Mouse (Mus musculus) frontal cortex, postnatal 36 days (tissue): ENCODE measurements at regions not wholly inside any gene's neighbourhood (a gene's known extent, or its start where the extent isn't known, plus 50 kb on each side); places are given as distances from the start of the nearest gene placed in this dataset.
"Not testable (repeated sequence)": the region's sequence is repeated elsewhere in the genome, so short reads cannot be mapped to it uniquely, and the experiment has no call there.

ENCODE experiments used
- DNase-seq, 2 experiments: peaks; one replicate each; pipeline ENCODE4 v3.0.0; 2022; ENCODE audit warnings: low spot score in 2 of 2

DNA sequence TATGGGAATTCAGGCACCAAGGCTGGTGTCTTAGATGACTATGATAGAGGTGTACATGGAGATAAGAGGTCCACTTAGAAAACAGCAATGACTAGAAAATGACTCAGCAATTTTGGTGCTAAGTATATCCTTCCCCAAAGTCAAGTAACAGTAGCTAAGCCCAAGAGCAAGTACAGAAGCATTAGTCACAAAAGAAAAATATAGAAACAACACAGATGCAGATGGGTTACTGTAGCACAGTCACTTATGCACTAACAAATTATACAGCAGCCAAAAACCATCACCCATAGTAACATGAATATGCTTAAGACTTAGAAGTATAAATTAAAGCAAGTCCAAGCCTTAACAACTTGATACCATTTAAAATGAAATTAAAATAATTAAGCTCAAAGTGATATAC is 378.5 kb upstream of the Meis2 start:
- no peak for DNase-seq

DNA sequence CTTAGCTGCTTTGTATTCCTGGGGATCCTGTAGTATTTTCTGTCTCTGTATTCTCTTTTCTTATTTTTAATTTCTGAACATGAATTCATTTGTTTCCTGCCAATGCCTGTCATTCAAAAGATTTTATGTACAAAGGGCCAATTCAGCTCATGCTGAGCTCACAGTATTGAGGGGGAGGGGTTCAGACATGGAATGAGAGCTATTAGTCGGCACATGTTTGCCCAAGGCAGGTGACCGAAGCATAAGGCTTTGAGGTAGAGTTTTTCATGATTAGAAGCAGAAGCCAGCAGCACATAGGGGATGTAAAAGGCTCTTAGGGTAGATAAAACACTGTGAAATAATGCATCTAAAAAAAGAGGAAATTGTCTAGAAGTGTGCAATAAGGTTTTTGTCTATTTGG is 374.6 kb upstream of the Meis2 start:
- no peak for DNase-seq

DNA sequence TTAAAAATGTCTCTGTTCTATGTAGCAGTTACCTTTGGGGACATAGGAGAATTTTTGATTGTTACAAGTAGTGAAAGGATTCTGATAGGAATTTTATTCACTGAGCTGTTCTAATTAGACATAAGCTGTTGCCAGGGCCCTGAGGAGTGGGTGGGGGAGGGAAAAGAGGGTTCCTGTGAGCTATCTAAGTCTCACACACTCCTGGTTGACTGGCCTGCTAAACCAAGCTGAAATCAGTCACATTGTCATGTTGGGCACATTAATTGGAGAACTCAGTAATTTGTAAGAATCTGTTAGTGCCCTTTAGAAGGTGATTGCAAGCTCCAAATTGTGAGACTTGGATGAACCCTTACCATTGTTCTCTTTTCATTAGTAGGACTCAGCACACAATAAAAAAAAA is 367.8 kb upstream of the Meis2 start:
- DNase-seq, result no peak

DNA sequence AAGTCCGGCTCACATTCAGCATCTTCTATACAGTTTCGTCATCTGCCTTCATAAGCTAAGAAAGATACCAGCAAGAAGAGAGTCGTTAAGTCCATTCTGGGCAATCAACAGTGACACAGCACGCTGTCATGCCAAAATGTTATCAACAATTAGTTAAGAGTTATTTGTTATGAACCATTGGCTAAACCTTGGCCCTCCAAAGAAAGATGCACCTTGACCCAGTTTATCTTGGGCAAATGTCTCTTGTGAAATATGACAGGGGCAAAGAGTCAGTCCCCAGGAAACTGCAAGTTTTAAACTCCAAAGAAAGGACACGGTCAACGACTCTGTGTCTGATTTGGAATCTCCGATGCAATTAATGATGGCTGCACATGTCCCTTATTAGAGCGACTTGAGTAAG is 358.5 kb upstream of the Meis2 start:
- no peak for DNase-seq

DNA sequence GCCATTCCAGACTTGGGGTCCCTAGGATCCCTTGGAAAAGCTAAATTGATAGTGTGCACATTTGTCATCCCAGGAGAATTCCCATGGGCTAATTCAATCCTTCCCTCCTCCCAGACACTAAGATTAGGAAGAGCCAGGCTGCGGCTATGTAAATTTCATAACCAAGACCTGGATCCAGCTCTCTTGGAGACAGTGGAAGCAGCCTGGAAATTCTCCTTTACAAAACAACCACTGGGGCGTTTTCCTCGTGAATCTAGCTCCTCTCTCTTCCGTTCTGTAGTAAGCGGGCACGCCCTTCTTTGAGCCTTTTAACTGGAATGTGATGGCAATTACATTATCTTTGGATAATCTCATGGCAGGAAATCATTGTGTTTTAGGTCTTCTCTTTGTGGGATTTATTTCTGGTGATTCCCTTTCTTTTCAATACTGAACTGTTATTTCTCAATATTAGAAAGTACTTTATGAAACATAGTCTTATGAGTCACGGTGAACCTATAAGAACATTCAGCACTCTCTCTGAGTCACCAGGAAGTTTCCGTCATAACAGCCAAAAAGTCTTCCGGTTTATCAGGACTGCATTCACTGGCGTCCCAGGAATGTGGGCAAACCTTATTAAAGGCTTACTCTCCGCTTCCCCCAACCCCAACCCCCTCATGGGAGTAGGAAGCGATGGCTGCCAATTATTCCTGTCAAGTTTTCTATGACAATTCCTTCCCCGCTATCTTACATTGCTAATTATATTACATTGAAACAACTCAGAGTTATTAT is 352.0 kb upstream of the Meis2 start:
- no peak for DNase-seq

DNA sequence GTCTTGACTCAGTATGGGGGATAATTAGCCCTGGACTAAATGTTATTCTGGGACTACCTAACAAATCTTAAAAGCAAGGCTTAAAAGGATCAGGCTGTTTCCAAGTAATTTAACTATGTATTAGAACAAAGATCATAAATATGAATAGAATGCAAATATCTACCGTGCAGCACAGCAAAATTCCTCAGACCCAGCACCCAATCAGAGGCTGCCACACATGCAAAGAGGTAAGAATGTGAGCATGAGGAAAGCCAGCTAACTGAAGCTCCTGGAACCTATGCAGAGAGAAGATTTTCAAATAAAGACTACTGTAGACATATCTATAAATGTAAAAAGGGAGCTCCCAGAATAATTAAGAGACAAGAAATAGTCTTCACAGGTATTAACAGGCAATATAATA is 350.1 kb upstream of the Meis2 start:
- no peak for DNase-seq

DNA sequence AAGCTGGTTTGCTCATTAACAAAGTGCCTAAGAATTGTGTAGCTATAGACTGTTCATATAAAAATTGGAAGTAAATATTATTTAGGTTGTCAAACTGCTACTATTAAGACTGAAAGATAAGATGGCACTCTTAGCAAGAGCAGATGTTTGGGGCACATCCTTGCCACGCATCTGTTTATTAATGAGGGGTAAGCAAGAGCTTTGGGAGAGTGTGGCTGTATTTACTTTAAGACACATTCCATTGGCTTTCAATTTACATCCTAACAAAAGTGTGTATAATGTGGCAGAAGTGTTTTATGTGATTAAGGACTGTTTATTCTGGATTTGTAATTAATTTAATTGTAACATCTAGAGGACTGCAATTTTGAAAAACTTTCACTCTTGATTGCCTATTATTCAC is 336.5 kb upstream of the Meis2 start:
- DNase-seq, result no peak

DNA sequence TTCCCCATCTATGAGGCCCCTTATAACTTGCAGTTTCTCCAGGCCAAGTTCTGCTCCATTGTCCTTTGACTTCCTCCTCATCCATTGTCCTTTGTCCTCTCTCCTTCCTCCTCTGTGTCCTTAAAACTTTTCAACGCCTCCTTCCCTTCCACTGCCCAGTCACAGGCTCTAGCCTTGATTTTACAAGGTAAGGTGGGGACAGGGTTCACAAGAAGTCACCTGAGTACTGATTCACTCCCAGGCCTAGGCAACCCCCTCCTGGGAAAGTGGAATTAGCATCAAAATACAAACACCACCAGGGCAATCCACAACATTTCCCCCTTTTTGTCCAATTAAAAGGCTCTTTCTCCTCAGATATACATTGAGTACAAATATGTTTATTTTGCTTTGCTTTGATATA is 334.3 kb upstream of the Meis2 start:
- DNase-seq, result no peak

DNA sequence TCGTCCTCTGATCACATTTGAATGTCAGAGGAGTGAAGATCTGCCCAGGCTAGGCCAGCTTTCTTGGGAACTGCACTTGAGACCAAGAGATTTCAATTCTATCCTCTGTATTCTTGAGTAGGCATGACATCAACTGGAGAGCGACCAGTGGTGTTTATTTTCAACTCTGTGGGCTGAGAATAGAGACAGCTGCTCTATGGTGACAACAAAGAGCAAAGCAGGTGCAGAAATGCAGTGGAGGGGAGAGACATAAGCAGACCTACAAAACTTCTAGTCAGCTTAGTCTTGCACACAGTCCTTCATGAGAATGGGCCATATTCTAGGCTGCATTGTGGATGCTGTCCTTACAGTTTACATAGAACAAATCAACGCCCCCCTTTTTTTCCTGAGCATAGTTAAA is 303.2 kb upstream of the Meis2 start:
- no peak for DNase-seq

DNA sequence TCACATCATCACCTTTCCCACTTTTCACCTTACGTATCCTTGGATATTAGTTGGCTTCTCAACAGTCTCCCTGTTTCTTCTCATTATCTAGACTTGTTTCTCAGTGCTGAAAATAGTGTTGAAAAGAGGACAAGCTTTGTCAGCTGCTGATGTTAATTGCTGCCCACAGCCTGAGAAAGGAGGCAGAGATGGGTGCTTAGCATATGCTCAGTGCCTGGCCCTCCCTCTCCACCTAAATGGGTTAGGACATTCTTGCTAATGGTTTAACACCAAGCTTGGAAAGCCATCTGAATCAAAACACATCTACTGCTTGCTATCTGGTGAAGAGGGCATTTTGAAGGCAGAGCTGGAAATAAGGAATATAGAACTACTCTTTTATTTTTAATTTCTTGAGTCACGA is 298.5 kb upstream of the Meis2 start:
- peak; percentile 19 to 57 for DNase-seq

DNA sequence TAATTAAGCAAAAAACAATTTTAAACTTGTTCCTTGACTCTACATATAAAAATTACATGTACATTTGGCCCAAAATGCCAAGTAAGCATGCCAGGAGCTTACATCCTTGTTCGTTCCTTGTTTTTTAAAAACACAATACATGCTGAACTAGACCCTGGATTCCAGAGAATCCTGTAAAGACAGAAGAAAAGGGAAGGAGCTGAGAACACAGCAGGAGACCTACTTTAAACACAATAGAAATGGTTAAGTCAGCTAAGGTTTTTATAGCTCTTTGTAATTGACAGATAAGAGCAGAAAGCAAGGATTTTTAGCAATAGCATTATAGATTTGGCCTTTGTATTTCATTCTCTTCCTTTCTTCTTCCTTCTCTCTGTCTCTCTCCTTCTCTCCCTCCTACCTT is 292.5 kb upstream of the Meis2 start:
- no peak for DNase-seq

DNA sequence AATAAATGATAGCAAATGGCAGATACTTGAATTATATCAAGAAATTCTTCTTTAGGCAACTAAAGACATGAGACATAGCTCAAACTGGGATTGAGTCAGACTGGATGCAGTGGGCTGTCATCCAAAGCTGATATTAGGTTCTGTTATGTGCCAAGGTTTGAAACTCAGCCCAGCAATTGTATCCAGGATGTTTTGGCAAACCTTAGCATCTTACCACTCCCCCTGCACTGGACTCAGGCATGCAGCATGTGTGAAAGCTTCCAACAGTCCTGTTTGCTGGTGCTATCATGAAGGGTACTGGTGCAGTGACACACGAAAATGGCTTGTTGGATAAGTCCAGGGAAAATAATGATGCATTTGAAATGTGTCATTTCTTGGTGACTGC is 282.9 kb upstream of the Meis2 start:
- DNase-seq, result no peak

DNA sequence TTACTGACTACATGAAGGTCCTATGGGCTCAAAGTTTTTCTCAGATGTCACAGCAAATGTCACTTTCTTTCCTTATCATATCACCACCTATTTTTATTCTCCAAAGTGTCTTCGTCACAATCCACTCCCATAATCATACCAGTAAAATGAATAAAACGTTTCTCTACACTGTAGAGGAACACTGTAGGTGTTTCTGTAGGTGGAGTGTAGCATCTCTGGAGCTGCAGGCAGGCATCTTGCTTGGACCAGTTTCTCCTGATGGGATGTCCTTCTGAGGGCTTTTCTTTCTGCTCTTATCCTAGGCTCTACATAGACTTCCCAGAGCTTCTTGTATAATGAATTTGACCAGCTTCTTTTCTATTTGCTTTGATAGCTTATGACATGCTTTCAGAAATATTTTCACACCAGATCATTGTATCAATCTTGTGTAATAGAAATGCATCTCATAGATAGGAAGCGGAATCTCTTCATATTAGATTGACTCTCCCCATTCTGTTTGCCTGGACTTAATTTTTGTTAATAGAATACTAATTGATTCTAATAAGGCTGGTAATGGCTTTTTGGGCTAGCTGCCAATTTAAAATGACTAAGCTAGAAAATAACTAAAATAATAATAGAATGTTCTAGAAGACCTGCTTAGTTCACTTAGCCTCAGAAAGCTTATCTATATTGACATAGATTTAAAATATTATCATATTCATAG is 282.3 kb upstream of the Meis2 start:
- no peak for DNase-seq

DNA sequence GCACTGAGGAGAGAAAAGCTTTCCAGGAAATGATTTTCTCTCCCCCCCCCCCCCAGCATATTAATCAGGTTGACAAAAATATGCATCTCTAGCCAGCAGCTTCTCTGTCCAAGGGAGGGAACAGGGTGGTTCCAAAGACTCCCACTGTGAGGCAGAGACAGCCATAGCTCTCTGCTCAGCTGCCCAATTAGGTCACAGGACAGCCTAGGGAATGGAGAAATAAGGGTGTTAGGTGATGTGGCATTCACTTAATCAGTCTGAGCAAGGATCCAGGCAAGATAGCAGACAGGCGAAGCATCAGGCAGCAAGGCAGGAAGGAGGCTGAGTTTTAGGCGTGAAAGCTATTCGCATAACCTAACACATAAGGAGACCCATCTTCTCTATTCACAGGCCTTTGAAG is 266.2 kb upstream of the Meis2 start:
- DNase-seq, result no peak

DNA sequence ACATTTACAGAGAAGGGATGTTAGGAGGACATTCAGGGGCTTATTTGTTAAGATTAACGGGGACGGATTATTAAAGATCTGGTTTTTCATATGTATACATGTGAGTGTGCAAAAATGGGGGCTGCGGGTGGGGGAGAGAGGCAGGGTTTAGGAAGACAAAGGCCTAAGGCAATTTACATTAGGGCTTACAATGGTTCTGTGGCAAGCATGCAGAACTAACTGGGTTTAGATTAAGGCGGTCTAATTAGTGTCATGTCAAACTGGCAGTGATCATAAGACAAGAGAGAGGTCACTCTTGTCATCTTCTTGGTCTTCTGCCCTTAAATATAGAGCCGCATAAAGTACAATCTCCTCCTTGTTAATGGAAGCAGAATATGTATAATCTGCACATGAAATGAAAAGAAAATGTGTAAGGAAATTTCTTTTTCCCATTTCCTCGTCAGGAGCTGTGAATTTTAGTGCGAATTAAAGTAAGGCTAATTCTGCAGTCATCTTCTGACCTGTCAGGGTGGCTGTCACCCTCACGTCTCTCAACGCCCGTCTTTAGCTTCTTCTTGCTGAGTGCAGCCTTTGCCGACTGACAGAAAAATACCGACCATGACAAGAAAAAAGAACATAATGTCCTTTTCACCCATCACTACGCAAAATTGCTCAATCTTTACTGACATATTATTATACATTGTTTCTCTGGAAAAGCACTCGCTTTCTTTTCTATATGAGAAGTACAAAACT is 256.6 kb upstream of the Meis2 start:
- DNase-seq, result no peak

DNA sequence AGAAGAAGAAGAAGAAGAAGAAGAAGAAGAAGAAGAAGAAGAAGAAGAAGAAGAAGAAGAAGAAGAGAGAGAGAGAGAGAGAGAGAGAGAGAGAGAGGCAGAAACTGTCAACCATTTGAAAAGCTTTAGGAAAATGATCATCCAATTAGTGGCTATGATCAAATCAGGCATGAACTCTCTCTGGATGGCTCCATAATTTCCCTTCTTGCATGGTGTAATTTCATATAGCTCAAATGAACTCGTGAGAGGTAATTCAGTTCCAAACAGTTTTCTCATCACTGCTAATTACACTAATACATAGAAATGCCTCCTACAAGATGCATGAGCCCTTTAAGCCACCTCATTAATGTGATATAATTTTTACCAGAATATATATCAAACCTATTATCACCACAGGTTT is 233.9 kb upstream of the Meis2 start:
- no peak for DNase-seq

DNA sequence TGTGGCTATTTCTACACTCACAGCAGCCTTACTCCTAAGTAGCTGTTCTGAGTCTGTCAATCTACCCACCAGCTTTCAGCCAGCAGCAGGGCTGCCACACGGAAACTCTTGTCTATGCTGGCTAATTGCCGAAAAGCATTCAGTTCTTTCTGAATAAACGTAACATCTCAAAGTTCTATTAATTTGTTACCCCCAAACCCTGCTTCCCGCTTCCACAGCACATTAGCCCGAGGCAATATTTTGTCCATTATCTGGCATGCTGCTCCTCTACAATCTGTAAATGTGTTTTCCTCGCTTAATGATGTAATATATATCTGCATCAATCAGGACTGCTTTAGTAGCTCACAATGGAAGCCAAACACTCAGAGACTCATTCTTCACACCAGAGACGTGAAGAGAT is 224.2 kb upstream of the Meis2 start:
- DNase-seq, result no peak

DNA sequence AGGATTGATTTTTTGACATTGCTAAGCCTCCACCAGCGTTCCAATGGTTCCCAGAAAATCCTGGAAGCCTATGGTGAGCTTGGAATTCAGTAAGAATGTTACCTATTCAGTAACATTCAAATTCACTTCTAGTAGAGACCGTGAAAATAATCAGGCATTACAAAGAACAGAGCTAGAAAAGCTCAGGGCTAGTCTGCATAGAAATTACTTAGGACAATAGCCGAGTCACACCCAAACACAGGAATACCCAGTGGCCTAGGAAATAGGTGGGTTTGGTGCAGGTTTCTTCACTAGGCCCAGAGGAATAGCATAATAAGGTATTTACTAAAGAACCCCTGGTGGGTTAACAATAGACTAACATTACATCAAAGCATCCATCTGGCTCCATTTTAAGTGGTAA is 177.6 kb upstream of the Meis2 start:
- not testable (repeated sequence) for DNase-seq

DNA sequence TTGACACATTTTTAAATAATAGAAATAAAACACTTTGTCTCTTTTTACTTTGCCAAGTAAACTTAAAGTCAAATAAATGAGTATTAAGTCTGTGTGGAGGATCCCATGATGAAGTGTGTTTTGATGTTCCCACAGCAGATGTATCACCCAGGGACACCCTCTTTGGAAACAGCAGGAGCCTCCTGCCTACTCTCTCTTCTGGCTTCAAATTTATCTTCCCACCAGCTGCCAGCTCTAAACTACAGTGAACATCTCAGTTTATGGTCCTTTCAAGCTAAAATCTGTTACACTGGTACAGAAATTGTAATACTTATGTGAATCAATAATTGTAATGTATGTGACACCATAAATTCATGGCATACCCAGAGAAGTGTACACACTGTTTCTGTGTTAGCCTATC is 171.1 kb upstream of the Meis2 start:
- peak; percentile 36 to 60 for DNase-seq

DNA sequence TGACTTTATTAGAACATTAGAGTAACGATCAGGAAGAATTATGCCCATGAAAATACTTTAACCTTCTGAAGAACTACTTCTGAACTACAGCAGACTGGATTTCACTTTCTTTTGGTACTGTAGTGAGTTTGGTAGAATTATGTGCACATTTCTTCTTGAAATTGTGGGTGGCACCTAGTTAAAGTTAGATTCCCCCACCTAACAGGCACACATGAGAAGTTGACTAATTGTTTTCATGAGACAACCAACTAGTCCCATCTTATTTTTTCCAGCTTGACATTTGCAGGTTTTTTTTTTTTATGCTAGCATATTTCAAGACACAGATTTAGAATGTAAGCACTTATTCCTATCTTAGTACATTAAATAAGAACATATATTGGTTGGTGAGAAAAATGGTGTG is 167.2 kb upstream of the Meis2 start:
- no peak for DNase-seq

DNA sequence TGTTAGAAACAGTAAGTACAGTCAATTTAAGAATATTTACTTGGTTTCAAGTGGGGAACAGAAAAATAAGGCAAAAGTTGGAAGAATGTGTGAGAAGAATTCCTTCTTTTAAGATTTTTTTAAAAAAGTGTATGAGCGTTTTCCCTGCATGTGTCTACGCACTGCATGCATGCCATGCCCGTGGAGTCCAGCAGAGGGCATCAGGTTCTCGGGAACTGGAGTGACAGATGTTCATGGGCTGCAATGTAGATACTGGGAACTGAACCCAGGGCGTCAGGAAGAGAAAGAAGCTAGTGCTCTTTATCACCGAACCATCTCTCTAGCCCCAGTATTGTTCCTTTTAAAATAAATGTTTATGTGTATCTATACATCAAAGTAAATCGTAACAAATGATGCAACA is 150.8 kb upstream of the Meis2 start:
- no peak for DNase-seq

DNA sequence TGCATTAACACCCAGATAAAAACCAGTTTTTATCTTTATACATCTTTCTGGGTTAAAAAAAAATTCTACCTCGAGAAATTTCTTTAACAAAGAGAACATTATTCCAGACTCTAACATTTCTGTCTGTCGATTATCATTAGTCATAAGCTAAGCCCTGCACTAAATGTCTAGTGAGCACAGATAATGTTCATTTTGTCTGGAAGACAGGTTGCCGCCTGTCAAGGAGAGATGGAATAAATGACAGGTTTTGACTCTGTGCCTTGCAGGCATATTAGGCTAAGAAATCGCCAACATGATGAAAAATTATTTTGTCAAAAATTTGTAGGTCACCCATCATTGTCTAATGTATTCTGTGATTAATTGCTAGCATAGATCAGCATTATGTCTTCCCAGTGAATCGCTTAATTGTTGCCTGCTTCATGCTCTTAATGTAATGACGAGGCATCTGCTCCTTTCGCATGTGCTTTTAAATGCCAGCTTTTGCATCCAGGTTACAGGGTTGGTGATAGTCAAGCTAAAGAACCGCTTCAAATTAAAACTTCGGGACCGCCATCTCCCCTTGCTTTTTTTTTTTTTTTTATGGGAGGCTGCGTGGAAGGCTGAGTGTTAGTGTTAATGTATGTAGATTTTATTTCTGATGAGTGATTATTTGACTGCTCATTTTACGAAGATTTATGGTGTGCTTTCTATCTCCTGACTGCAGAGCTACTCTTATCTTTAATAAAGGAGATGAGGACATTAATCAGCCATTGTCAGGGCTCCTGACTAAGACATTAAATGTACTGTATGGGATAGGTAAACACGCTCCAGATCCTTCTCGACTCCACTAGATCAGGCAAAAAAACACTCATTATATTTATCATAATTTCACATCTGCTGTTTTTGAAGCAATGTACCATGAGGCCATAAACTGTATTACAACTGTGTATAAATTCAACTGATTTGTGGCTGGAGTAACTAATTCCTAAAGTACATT is 135.9 kb upstream of the Meis2 start:
- DNase-seq, result no peak
